ENCODE assay signal across 26 mouse cellular contexts in the genomic region with DNA sequence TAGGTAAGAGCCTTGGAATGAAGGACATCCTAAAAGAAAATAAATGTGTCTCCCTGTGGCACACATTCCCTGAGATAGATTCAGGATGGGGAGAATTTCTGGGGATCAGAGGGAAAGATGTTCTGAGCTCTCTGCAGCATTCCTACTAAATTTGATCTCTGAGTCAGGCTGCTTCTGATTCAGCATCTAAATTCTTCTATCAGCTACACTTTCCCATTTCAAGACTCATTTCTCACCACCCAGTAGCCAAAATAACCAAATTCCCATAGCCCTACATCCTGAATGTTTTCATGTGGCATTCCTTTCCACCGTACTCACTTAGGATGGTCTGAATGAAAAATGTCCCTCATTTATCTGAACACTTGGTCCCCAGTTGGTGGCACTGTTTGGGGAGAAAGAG.
A peak's percentile ranks its signal among the peaks of the same experiment; 100 is the strongest.
DNase-seq lines count a peak whose midpoint lies in the region; ATAC-seq lines count a peak whose summit lies in the region.
"Had no signal": no experiment of that assay in that cellular context is flagged by ENCODE, and none has a peak within 500 bp of the region (broad histone marks: within the 10 kb centered on the region; RNA-seq: fewer than 3 reads in every experiment).

No protein-coding gene starts in this region.

- H3K27ac ChIP-seq in liver, embryonic 12.5 days = no peak overlapping the region
- H3K27ac ChIP-seq: embryonic facial prominence, embryonic 13.5 days; embryonic facial prominence, embryonic 15.5 days; forebrain, embryonic 13.5 days; forebrain, embryonic 15.5 days had no signal

- H3K27me3 ChIP-seq in liver, embryonic 12.5 days (replicated peaks) = no peaks in the 10 kb centered on the region
- H3K27me3 ChIP-seq: CH12.LX; embryonic facial prominence, embryonic 13.5 days; embryonic facial prominence, embryonic 15.5 days; forebrain, embryonic 13.5 days; forebrain, embryonic 15.5 days had no signal

- no peaks in the 10 kb centered on the region for H3K9me3 ChIP-seq in liver, embryonic 12.5 days (replicated peaks)
- H3K9me3 ChIP-seq: embryonic facial prominence, embryonic 13.5 days; embryonic facial prominence, embryonic 15.5 days; forebrain, embryonic 13.5 days; forebrain, embryonic 15.5 days; G1E had no signal

- H3K4me1 ChIP-seq in liver, embryonic 12.5 days = no peaks in the 10 kb centered on the region
- H3K4me1 ChIP-seq: embryonic facial prominence, embryonic 15.5 days; forebrain, embryonic 13.5 days; forebrain, embryonic 15.5 days had no signal

- 87% methylated on average over 1 of the region's 1 CpGs for WGBS in liver, embryonic 12.5 days (ENCODE audit: insufficient replicate concordance)

- H3K4me2 ChIP-seq in liver, embryonic 12.5 days = no peak overlapping the region
- H3K4me2 ChIP-seq: embryonic facial prominence, embryonic 13.5 days; embryonic facial prominence, embryonic 15.5 days; forebrain, embryonic 13.5 days; forebrain, embryonic 15.5 days had no signal

- H3K4me3 ChIP-seq in liver, embryonic 12.5 days = no peak overlapping the region
- H3K4me3 ChIP-seq: embryonic facial prominence, embryonic 13.5 days; embryonic facial prominence, embryonic 15.5 days; forebrain, embryonic 13.5 days; forebrain, embryonic 15.5 days had no signal

- no peaks in the 10 kb centered on the region for H3K36me3 ChIP-seq in liver, embryonic 12.5 days
- H3K36me3 ChIP-seq: embryonic facial prominence, embryonic 13.5 days; embryonic facial prominence, embryonic 15.5 days; forebrain, embryonic 15.5 days; G1E had no signal

- ATAC-seq in frontal cortex, adult (ENCODE audit: low TSS enrichment) = peak; percentile 79
- no peak for ATAC-seq in liver, embryonic 12.5 days
- ATAC-seq: activated CD4-positive, CD25-positive, alpha-beta regulatory T cell, adult 4 months; CD4-positive, CD25-positive, alpha-beta regulatory T cell, adult 4 months; forebrain, embryonic 13.5 days; forebrain, embryonic 15.5 days; forebrain, postnatal 0 days; Patski had no signal

- H3K9ac ChIP-seq in liver, embryonic 12.5 days = no peak overlapping the region
- H3K9ac ChIP-seq: embryonic facial prominence, embryonic 13.5 days; embryonic facial prominence, embryonic 15.5 days; forebrain, embryonic 13.5 days; forebrain, embryonic 15.5 days; forebrain, postnatal 0 days had no signal

- no peak for DNase-seq in frontal cortex, postnatal 25 days (ENCODE audit: low spot score in 2 of 2)
- peak; percentile 6 for DNase-seq in 3134 (ENCODE audit: extremely low read depth, insufficient read length, low spot score)
- peak; percentile 83 for DNase-seq in Muller cell, postnatal 12 days (ENCODE audit: inconsistent ontology term)
- peak; percentile 50 for DNase-seq in brain, adult 2 months (ENCODE audit: low read depth, low spot score)
- no peak for DNase-seq in embryo, embryonic 10.5 days (ENCODE audit: low spot score)
- DNase-seq in cerebellum, postnatal 4 days (ENCODE audit: low spot score in 2 of 2) = no peak
- DNase-seq: adrenal gland, adult 8-10 months; adrenal gland, postnatal 25 days; B cell, adult 2 months; cerebellum, adult 11-12 months; cerebellum, adult 2 months; cerebellum, adult 9-10 months; cerebellum, postnatal 10 days; cerebellum, postnatal 25 days; forebrain, postnatal 0 days had no signal

Comparison
In these comparisons a context has a peak if more than half of its experiments do, and no peak if none do; other contexts are left out.
1. DNase-seq: peak in 3134 (single experiment), Muller cell, postnatal 12 days (single experiment) and brain, adult 2 months (single experiment); none in frontal cortex, postnatal 25 days (0 of 2), embryo, embryonic 10.5 days (single experiment) and cerebellum, postnatal 4 days (0 of 2).